Mouse (Mus musculus): ENCODE results near the gene Fam219a. TPM values are rescaled to one million over a fixed set of nuclear protein-coding genes. Genes with fewer than 3 reads are reported as not detected.

Fam219a gene
- polyA plus RNA-seq, 1 experiment: 3.8 TPM

DNA sequence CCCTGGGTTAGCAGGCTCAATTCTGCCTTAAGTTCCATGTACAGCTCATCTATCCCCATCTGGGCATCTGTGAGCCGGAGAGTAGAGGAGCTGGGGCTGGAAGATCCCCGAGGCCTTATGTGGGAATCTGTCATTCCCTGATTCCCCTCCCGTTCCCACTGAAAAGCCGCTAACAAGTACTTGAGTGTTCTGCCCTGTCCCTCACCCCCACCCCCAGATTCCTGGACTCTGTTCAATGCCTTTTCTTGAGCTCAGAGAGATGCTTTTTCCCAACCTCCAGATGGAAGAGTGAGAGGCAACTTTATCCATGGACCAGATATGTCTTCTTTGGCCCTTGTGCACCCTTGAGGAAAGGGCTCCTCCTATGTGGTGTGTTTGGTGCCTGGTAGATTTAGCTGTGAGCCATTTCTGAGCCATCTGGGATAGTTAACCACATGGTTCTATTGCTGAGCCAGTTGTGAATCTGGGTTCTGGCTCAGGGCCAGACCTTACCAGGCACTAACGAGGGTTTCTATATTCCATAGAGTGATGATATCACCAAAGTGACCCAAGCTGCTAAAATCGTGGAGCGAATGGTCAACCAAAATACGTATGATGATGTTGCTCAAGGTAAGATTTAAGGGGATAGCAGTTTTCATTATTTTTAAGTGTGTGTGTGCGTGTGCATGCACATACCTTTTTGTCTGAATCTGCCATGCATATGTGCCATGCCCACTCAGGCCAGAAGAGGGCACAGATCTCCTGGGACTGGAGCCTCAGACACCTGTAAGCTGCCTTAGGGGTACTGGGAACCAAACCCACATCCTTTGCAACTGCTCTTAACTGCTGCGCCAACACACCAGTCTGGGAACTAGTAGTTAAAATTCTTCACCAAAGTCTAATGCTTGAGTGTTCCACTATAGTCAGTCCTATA is 40.6 kb upstream of the Fam219a start:
- H3K27me3 ChIP-seq (ENCODE audit: control insufficient read depth, insufficient read depth, low read length, poor library complexity, severe bottlenecking): no peaks in the 10 kb centered on the region
- no peaks in the 10 kb centered on the region for H3K36me3 ChIP-seq (ENCODE audit: control insufficient read depth, insufficient read depth, low read length, poor library complexity, severe bottlenecking)
- no peaks in the 10 kb centered on the region for H3K9me3 ChIP-seq (replicated peaks; ENCODE audit: control insufficient read depth, insufficient read depth, low read length, poor library complexity, severe bottlenecking)
- no peak overlapping the region for H3K9ac ChIP-seq (ENCODE audit: low read depth, poor library complexity, severe bottlenecking)
- TF ChIP-seq CTCF (IDR thresholded peaks at IDR 0.05; ENCODE audit: low read depth, low read length) (peak; percentile 40), EP300 (IDR thresholded peaks at IDR 0.05; ENCODE audit: insufficient read depth, low read depth, low read length) (no peak), POLR2A (IDR thresholded peaks at IDR 0.05; ENCODE audit: insufficient read depth, low read length) (no peak)
- H3K4me3 ChIP-seq (ENCODE audit: low read depth, low read length): no peak overlapping the region
- H3K27ac ChIP-seq (ENCODE audit: insufficient read depth, low read length): no peak overlapping the region
- no peaks in the 10 kb centered on the region for H3K4me1 ChIP-seq (ENCODE audit: control insufficient read depth, insufficient read depth, low read length)

- Histone ChIP-seq H3K27ac (ENCODE audit: insufficient read depth, low read length) (no peak overlapping the region), H3K4me3 (ENCODE audit: low read depth, low read length) (no peak overlapping the region), H3K36me3 (ENCODE audit: control insufficient read depth, insufficient read depth, low read length, poor library complexity, severe bottlenecking) (no peaks in the 10 kb centered on the region), H3K9ac (ENCODE audit: low read depth, poor library complexity, severe bottlenecking) (no peak overlapping the region), H3K9me3 (replicated peaks; ENCODE audit: control insufficient read depth, insufficient read depth, low read length, poor library complexity, severe bottlenecking) (no peaks in the 10 kb centered on the region), H3K27me3 (ENCODE audit: control insufficient read depth, insufficient read depth, low read length, poor library complexity, severe bottlenecking) (no peaks in the 10 kb centered on the region), H3K4me1 (ENCODE audit: control insufficient read depth, insufficient read depth, low read length) (no peaks in the 10 kb centered on the region)
- TF ChIP-seq POLR2A (IDR thresholded peaks at IDR 0.05; ENCODE audit: insufficient read depth, low read length): no peak
These were observed 37.4 kb upstream of the Fam219a start for GRCm38 (mm10) chr4:41606784-41607183.

DNA sequence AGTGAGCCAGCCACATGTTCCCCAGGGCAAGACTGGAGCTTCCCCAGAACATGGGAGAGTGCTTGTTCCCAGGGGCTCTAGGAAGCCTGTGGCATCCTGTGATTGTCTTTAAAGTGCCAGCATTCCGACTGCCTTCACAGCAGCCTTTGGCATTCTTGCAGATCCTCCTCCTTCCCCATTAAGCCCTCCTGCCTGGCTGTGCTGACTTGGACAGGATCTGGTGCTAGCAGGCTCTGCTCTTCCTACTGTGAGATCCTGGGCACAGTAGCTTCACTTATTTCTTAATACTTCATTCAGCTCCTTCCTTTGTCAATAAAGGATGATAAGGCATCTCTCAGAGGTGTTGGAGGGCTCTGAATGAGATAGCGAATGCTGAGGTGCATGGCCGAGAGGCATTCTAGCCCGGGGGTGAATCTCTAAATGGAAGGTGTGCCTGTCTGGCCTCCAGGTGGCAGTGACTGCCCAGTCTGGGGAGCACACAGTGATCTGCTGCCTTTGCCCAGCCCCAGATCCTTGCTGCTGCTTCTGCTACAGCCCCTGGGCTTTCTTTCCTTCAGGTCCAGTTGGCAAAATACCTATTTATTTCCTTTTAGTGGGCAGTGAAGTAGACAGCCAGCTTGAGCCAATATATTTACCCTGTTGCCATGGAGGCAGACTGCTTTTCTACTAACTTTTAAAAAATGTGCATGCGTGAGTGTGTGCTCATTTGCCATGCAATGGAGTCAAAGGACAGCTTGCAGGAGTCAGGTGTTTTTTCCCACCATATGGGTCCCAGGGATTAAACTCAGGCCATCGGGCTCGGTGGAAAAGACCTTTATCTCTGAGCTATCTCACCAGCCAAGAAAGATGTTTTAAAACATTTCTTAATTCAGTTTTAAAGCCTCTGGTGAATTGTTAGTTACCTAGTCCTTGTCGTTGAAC is 35.4 kb upstream of the Fam219a start:
- Histone ChIP-seq H3K4me3 (ENCODE audit: low read depth, low read length) (no peak overlapping the region), H3K27ac (ENCODE audit: insufficient read depth, low read length) (no peak overlapping the region), H3K9me3 (replicated peaks; ENCODE audit: control insufficient read depth, insufficient read depth, low read length, poor library complexity, severe bottlenecking) (no peaks in the 10 kb centered on the region), H3K9ac (ENCODE audit: low read depth, poor library complexity, severe bottlenecking) (no peak overlapping the region), H3K36me3 (ENCODE audit: control insufficient read depth, insufficient read depth, low read length, poor library complexity, severe bottlenecking) (no peaks in the 10 kb centered on the region), H3K4me1 (ENCODE audit: control insufficient read depth, insufficient read depth, low read length) (no peaks in the 10 kb centered on the region), H3K27me3 (ENCODE audit: control insufficient read depth, insufficient read depth, low read length, poor library complexity, severe bottlenecking) (no peaks in the 10 kb centered on the region)
- TF ChIP-seq POLR2A (IDR thresholded peaks at IDR 0.05; ENCODE audit: insufficient read depth, low read length): no peak
- peak; percentile 53 for TF ChIP-seq CTCF (IDR thresholded peaks at IDR 0.05; ENCODE audit: low read depth, low read length)
- no peak for TF ChIP-seq EP300 (IDR thresholded peaks at IDR 0.05; ENCODE audit: insufficient read depth, low read depth, low read length)

- Histone ChIP-seq H3K4me3 (ENCODE audit: low read depth, low read length) (no peak overlapping the region), H3K36me3 (ENCODE audit: control insufficient read depth, insufficient read depth, low read length, poor library complexity, severe bottlenecking) (no peaks in the 10 kb centered on the region), H3K27ac (ENCODE audit: insufficient read depth, low read length) (no peak overlapping the region), H3K9me3 (replicated peaks; ENCODE audit: control insufficient read depth, insufficient read depth, low read length, poor library complexity, severe bottlenecking) (no peaks in the 10 kb centered on the region), H3K4me1 (ENCODE audit: control insufficient read depth, insufficient read depth, low read length) (no peaks in the 10 kb centered on the region), H3K27me3 (ENCODE audit: control insufficient read depth, insufficient read depth, low read length, poor library complexity, severe bottlenecking) (no peaks in the 10 kb centered on the region), H3K9ac (ENCODE audit: low read depth, poor library complexity, severe bottlenecking) (no peak overlapping the region)
- TF ChIP-seq CTCF (IDR thresholded peaks at IDR 0.05; ENCODE audit: low read depth, low read length): no peak
These were observed 33.5 kb upstream of the Fam219a start for GRCm38 (mm10) chr4:41602818-41603217.

DNA sequence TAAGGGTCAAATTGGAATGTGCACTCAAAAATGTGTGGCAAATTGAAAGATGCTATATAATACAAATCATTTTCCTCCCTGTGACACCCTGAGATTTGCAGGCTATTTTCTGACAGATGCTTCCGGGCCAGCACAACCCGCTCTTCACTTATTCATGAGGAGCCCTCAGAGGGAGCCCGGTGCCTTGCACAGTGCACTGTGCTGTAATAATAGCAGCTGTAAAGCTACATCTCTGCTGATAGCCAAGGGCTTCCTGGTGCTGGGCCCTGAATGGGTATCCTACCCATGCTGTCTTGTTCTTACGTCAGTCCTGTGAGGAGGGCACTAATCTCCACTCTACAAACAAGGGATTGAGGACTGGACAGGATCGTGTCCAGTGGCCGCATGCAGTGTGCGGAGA is 14.0 kb upstream of the Fam219a start:
- Histone ChIP-seq H3K9ac (ENCODE audit: low read depth, poor library complexity, severe bottlenecking) (no peak overlapping the region), H3K4me1 (ENCODE audit: control insufficient read depth, insufficient read depth, low read length) (no peaks in the 10 kb centered on the region), H3K9me3 (replicated peaks; ENCODE audit: control insufficient read depth, insufficient read depth, low read length, poor library complexity, severe bottlenecking) (no peaks in the 10 kb centered on the region), H3K36me3 (ENCODE audit: control insufficient read depth, insufficient read depth, low read length, poor library complexity, severe bottlenecking) (no peaks in the 10 kb centered on the region), H3K27me3 (ENCODE audit: control insufficient read depth, insufficient read depth, low read length, poor library complexity, severe bottlenecking) (no peaks in the 10 kb centered on the region), H3K27ac (ENCODE audit: insufficient read depth, low read length) (no peak overlapping the region), H3K4me3 (ENCODE audit: low read depth, low read length) (no peak overlapping the region)
- no peak for TF ChIP-seq CTCF (IDR thresholded peaks at IDR 0.05; ENCODE audit: low read depth, low read length)

DNA sequence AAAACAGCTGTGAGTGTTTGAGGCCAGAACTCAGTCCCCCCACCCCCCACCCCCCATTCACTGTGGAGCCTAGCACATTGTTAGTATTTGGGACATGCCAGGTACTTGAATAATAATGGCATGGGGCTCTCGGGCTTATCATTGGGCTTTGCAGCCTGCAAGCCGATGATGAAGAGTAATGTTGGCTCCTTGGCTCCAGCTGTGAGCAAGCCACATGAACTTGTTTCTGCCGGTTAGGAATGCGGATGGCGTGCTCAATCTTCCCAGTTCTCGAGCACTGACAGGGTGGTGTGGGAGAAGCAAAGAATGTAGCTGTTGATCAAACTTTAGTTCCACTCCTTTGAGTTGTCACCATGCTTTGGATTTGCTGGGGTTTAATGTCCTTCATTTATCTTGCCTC is 6.6 kb upstream of the Fam219a start:
- no peak overlapping the region for H3K9ac ChIP-seq (ENCODE audit: low read depth, poor library complexity, severe bottlenecking)
- H3K4me1 ChIP-seq (ENCODE audit: control insufficient read depth, insufficient read depth, low read length): no peaks in the 10 kb centered on the region
- H3K36me3 ChIP-seq (ENCODE audit: control insufficient read depth, insufficient read depth, low read length, poor library complexity, severe bottlenecking): no peaks in the 10 kb centered on the region
- H3K4me3 ChIP-seq (ENCODE audit: low read depth, low read length): no peak overlapping the region
- peaks cover 1% of the 10 kb centered on the region; the same call in 1 of the 2 replicates for H3K27me3 ChIP-seq (ENCODE audit: control insufficient read depth, insufficient read depth, low read length, poor library complexity, severe bottlenecking)
- no peaks in the 10 kb centered on the region for H3K9me3 ChIP-seq (replicated peaks; ENCODE audit: control insufficient read depth, insufficient read depth, low read length, poor library complexity, severe bottlenecking)
- TF ChIP-seq CTCF (IDR thresholded peaks at IDR 0.05; ENCODE audit: low read depth, low read length): no peak
- no peak for TF ChIP-seq POLR2A (IDR thresholded peaks at IDR 0.05; ENCODE audit: insufficient read depth, low read length)
- no peak for TF ChIP-seq EP300 (IDR thresholded peaks at IDR 0.05; ENCODE audit: insufficient read depth, low read depth, low read length)
- H3K27ac ChIP-seq (ENCODE audit: insufficient read depth, low read length): no peak overlapping the region

Data from ES-Bruce4 (cell line).